8 mouse cellular contexts compared by ENCODE assay signal in genomic region chr11:40599956-40600772, GRCm38 (mm10).
DNase-seq lines count a peak whose midpoint lies in the region; ATAC-seq and TF ChIP-seq lines count a peak whose summit lies in the region.

No protein-coding gene starts in this region.

- no peak overlapping the region for H3K9ac ChIP-seq in heart, embryonic 14.5 days (ENCODE audit: low read length)
- H3K9ac ChIP-seq in ES-Bruce4 (ENCODE audit: low read depth, poor library complexity, severe bottlenecking) = no peak overlapping the region
- no peak overlapping the region for H3K9ac ChIP-seq in heart, postnatal 0 days (replicated peaks; ENCODE audit: low read depth, low read length)
- no peak overlapping the region for H3K9ac ChIP-seq in liver, postnatal 0 days (replicated peaks)
- no peak overlapping the region for H3K9ac ChIP-seq in stomach, embryonic 15.5 days

- no peaks in the 10 kb centered on the region for H3K9me3 ChIP-seq in heart, embryonic 14.5 days (ENCODE audit: control insufficient read depth, low read length)
- H3K9me3 ChIP-seq in ES-Bruce4 (replicated peaks; ENCODE audit: control insufficient read depth, insufficient read depth, low read length, poor library complexity, severe bottlenecking) = no peaks in the 10 kb centered on the region
- H3K9me3 ChIP-seq in heart, postnatal 0 days (replicated peaks; ENCODE audit: control insufficient read depth, low read length) = no peaks in the 10 kb centered on the region
- H3K9me3 ChIP-seq in liver, postnatal 0 days (ENCODE audit: low read length) = no peaks in the 10 kb centered on the region
- no peaks in the 10 kb centered on the region for H3K9me3 ChIP-seq in stomach, embryonic 15.5 days

- no peak overlapping the region for H3K4me3 ChIP-seq in heart, embryonic 14.5 days (ENCODE audit: control insufficient read depth in 1 of 2, insufficient read depth in 1 of 2, low read depth in 1 of 2, low read length in 2 of 2)
- H3K4me3 ChIP-seq in ES-Bruce4 (ENCODE audit: low read depth, low read length) = no peak overlapping the region
- H3K4me3 ChIP-seq in heart, postnatal 0 days (ENCODE audit: low read depth, low read length) = no peak overlapping the region
- H3K4me3 ChIP-seq in liver, postnatal 0 days (ENCODE audit: low read depth, low read length) = no peak overlapping the region
- no peak overlapping the region for H3K4me3 ChIP-seq in stomach, embryonic 15.5 days (replicated peaks)

- TF ChIP-seq POLR2A in ES-Bruce4 (IDR thresholded peaks at IDR 0.05; ENCODE audit: insufficient read depth, low read length) = no peak

- TF ChIP-seq EP300 in ES-Bruce4 (IDR thresholded peaks at IDR 0.05; ENCODE audit: insufficient read depth, low read depth, low read length) = 0 out of 2 replicates have a peak, but pooled peaks have one; percentile 34
- TF ChIP-seq EP300 in heart, postnatal 0 days (IDR thresholded peaks at IDR 0.05; ENCODE audit: low read depth) = no peak
- TF ChIP-seq EP300 in liver, postnatal 0 days (IDR thresholded peaks at IDR 0.05; ENCODE audit: low read depth) = no peak

- H3K36me3 ChIP-seq in heart, embryonic 14.5 days (ENCODE audit: control insufficient read depth, insufficient read depth, low read length) = no peaks in the 10 kb centered on the region
- H3K36me3 ChIP-seq in ES-Bruce4 (ENCODE audit: control insufficient read depth, insufficient read depth, low read length, poor library complexity, severe bottlenecking) = no peaks in the 10 kb centered on the region
- H3K36me3 ChIP-seq in heart, postnatal 0 days (replicated peaks; ENCODE audit: control insufficient read depth, insufficient read depth, low read length) = no peaks in the 10 kb centered on the region
- no peaks in the 10 kb centered on the region for H3K36me3 ChIP-seq in liver, postnatal 0 days (replicated peaks; ENCODE audit: insufficient read depth, low read length)
- H3K36me3 ChIP-seq in stomach, embryonic 15.5 days = no peaks in the 10 kb centered on the region

- no peaks in the 10 kb centered on the region; a peak in 2 of 4 replicates for H3K4me1 ChIP-seq in heart, embryonic 14.5 days (ENCODE audit: control insufficient read depth in 2 of 2, insufficient read depth in 2 of 2, low read length in 2 of 2)
- no peaks in the 10 kb centered on the region for H3K4me1 ChIP-seq in ES-Bruce4 (ENCODE audit: control insufficient read depth, insufficient read depth, low read length)
- no peaks in the 10 kb centered on the region for H3K4me1 ChIP-seq in heart, postnatal 0 days (ENCODE audit: control insufficient read depth, insufficient read depth)
- peaks cover 4% of the 10 kb centered on the region; the same call in 1 of the 2 replicates for H3K4me1 ChIP-seq in liver, postnatal 0 days (ENCODE audit: insufficient read depth)
- H3K4me1 ChIP-seq in stomach, embryonic 15.5 days = no peaks in the 10 kb centered on the region

- H3K4me2 ChIP-seq in heart, embryonic 14.5 days (ENCODE audit: low read length) = peak overlapping the region; percentile 31
- H3K4me2 ChIP-seq in heart, postnatal 0 days (ENCODE audit: low read depth, low read length) = peak overlapping the region; percentile 16; the same call in 1 of the 2 replicates
- H3K4me2 ChIP-seq in liver, postnatal 0 days (ENCODE audit: low read depth, low read length) = peak overlapping the region; percentile 31; the same call in 1 of the 2 replicates
- peak overlapping the region; percentile 3; the same call in 1 of the 2 replicates for H3K4me2 ChIP-seq in stomach, embryonic 15.5 days

- DNase-seq in heart, postnatal 25 days (ENCODE audit: low spot score) = no peak
- DNase-seq in cerebellum, adult 8-10 months = peak; percentile 5
- peak; percentile 32 for DNase-seq in heart, postnatal 0 days (ENCODE audit: low spot score)
- DNase-seq in liver, postnatal 0 days = peak; percentile 13
- DNase-seq in spleen, postnatal 36 days (ENCODE audit: low spot score in 2 of 2) = no peak

- no peak overlapping the region for H3K27ac ChIP-seq in heart, embryonic 14.5 days (replicated peaks in 1 of 2; ENCODE audit: control insufficient read depth in 1 of 2, insufficient read depth in 1 of 2, low read depth in 2 of 2, low read length in 2 of 2)
- H3K27ac ChIP-seq in ES-Bruce4 (ENCODE audit: insufficient read depth, low read length) = no peak overlapping the region
- no peak overlapping the region for H3K27ac ChIP-seq in heart, postnatal 0 days (ENCODE audit: low read depth)
- H3K27ac ChIP-seq in liver, postnatal 0 days (ENCODE audit: low read depth) = no peak overlapping the region
- H3K27ac ChIP-seq in stomach, embryonic 15.5 days = no peak overlapping the region

- no peak for TF ChIP-seq CTCF in ES-Bruce4 (IDR thresholded peaks at IDR 0.05; ENCODE audit: low read depth, low read length)
- no peak for TF ChIP-seq CTCF in heart, postnatal 0 days (IDR thresholded peaks at IDR 0.05; ENCODE audit: low read depth)
- no peak for TF ChIP-seq CTCF in liver, postnatal 0 days (IDR thresholded peaks at IDR 0.05; ENCODE audit: low read depth)

- no peak for ATAC-seq in heart, embryonic 14.5 days (ENCODE audit: insufficient number of reproducible peaks, insufficient read depth, low FRiP score, low read depth)
- no peak for ATAC-seq in heart, postnatal 0 days (ENCODE audit: insufficient read depth, low read depth)
- no peak for ATAC-seq in liver, postnatal 0 days
- ATAC-seq in stomach, embryonic 15.5 days (ENCODE audit: insufficient read depth, low FRiP score, low read depth) = peak; percentile 31; the same call in 1 of the 2 replicates

- intact Hi-C loops in heart, postnatal 25 days (cut with DNase I) = loop anchor here (5.0 kb wide), 2 partner anchors 1013 to 1663 kb away; no protein-coding TSS in a partner anchor

- no peaks in the 10 kb centered on the region for H3K27me3 ChIP-seq in heart, embryonic 14.5 days (ENCODE audit: control insufficient read depth, insufficient read depth, low read length)
- H3K27me3 ChIP-seq in ES-Bruce4 (ENCODE audit: control insufficient read depth, insufficient read depth, low read length, poor library complexity, severe bottlenecking) = no peaks in the 10 kb centered on the region
- no peaks in the 10 kb centered on the region for H3K27me3 ChIP-seq in heart, postnatal 0 days (ENCODE audit: control insufficient read depth, insufficient read depth, low read length)
- H3K27me3 ChIP-seq in liver, postnatal 0 days (ENCODE audit: insufficient read depth, low read length) = no peaks in the 10 kb centered on the region
- H3K27me3 ChIP-seq in stomach, embryonic 15.5 days (replicated peaks) = no peaks in the 10 kb centered on the region

- 5% methylated on average over 15 of the region's 15 CpGs for WGBS in heart, embryonic 14.5 days
- WGBS in heart, postnatal 0 days = 4% methylated on average over 15 of the region's 15 CpGs
- 5% methylated on average over 15 of the region's 15 CpGs for WGBS in liver, postnatal 0 days (ENCODE audit: insufficient replicate concordance)
- WGBS in stomach, embryonic 15.5 days = 6% methylated on average over 15 of the region's 15 CpGs

Comparison
In these comparisons a context has a peak if more than half of its experiments do, and no peak if none do; other contexts are left out.
1. DNase-seq: peak in cerebellum, adult 8-10 months (single experiment), heart, postnatal 0 days (single experiment) and liver, postnatal 0 days (single experiment); none in heart, postnatal 25 days (single experiment) and spleen, postnatal 36 days (0 of 2).
2. Peak in every context shown above with its lines, with median percentiles within 50 percentile points of each other: H3K4me2 ChIP-seq.